ENCODE assay signal across 12 mouse cellular contexts in the genomic region with DNA sequence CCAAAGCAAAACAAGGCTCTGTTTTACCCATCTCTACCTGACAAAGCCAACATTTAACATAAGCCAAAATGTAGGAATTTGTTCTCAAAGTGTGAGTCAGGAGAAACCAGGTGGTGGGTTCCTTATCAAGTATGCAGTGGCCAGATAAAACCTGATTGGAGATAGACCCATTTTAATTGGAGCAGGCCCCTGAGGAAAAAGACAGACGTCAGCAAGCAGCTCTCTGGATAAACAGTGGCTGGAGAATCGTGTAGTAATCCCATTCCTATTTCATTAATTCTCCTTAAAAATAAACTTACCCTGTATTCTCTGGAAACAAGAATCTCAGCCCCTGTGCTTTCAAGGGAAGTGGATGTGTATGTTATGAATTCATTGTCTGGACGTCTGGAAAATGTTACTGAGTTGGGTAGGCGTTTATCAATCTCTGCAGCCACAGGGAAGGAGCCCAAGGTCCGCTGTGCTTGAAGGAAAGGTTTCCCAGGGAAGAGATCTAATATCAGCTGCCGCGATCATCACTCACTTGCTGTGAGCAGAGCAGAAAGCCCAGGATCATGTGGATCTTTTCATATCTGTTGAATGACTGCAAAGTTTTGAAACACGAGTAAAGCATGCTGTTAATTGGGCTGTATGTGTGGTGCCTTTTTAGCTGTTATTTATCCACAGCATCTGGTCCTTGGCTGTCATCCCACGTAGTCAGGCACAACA.
DNase-seq lines count a peak whose midpoint lies in the region; ATAC-seq lines count a peak whose summit lies in the region.
"Had no signal": no experiment of that assay in that cellular context is flagged by ENCODE, and none has a peak within 500 bp of the region (broad histone marks: within the 10 kb centered on the region; RNA-seq: fewer than 3 reads in every experiment).

No protein-coding gene starts in this region.

- 0 out of 2 replicates have a peak overlapping the region, but pooled peaks have one; percentile 18 for H3K27ac ChIP-seq in neural tube, embryonic 13.5 days (replicated peaks)
- H3K27ac ChIP-seq in neural tube, embryonic 15.5 days (replicated peaks): no peak overlapping the region
- H3K27ac ChIP-seq: limb, embryonic 15.5 days had no signal

- H3K4me3 ChIP-seq in neural tube, embryonic 13.5 days: no peak overlapping the region
- no peak overlapping the region for H3K4me3 ChIP-seq in neural tube, embryonic 15.5 days (replicated peaks)
- H3K4me3 ChIP-seq: limb, embryonic 15.5 days; myocyte had no signal

- ATAC-seq in neural tube, embryonic 13.5 days (ENCODE audit: low read depth): no peak; the same call in 1 of the 2 replicates
- no peak for ATAC-seq in neural tube, embryonic 15.5 days (ENCODE audit: low FRiP score)
- ATAC-seq in cerebellum, adult (ENCODE audit: insufficient number of reproducible peaks, low FRiP score, low TSS enrichment): no peak

- no peaks in the 10 kb centered on the region for H3K9me3 ChIP-seq in neural tube, embryonic 13.5 days
- no peaks in the 10 kb centered on the region for H3K9me3 ChIP-seq in neural tube, embryonic 15.5 days (replicated peaks)
- H3K9me3 ChIP-seq: limb, embryonic 15.5 days had no signal

- no peak overlapping the region for H3K4me2 ChIP-seq in neural tube, embryonic 13.5 days
- H3K4me2 ChIP-seq in neural tube, embryonic 15.5 days: no peak overlapping the region
- H3K4me2 ChIP-seq: limb, embryonic 15.5 days had no signal

- H3K36me3 ChIP-seq in neural tube, embryonic 13.5 days: no peaks in the 10 kb centered on the region
- H3K36me3 ChIP-seq in neural tube, embryonic 15.5 days: no peaks in the 10 kb centered on the region
- H3K36me3 ChIP-seq: limb, embryonic 15.5 days had no signal

- WGBS in neural tube, embryonic 13.5 days: 62% methylated on average over 9 of the region's 9 CpGs
- WGBS in neural tube, embryonic 15.5 days: 71% methylated on average over 9 of the region's 9 CpGs

- H3K9ac ChIP-seq in neural tube, embryonic 13.5 days: no peak overlapping the region
- no peak overlapping the region for H3K9ac ChIP-seq in neural tube, embryonic 15.5 days (replicated peaks)
- H3K9ac ChIP-seq: limb, embryonic 15.5 days had no signal

- DNase-seq in heart, adult 11 months: peak; percentile 92
- DNase-seq in heart, postnatal 25 days (ENCODE audit: low spot score): no peak
- DNase-seq in kidney, postnatal 10 days: peak; percentile 60
- peak; percentile 24 for DNase-seq in yolk sac, embryonic 10.5 days (ENCODE audit: low spot score)
- no peak for DNase-seq in cerebellum, adult 9-10 months
- DNase-seq: cerebellum, adult 8-10 months; thymus, postnatal 14 days had no signal

- H3K4me1 ChIP-seq in neural tube, embryonic 13.5 days (replicated peaks): no peaks in the 10 kb centered on the region
- no peaks in the 10 kb centered on the region for H3K4me1 ChIP-seq in neural tube, embryonic 15.5 days
- H3K4me1 ChIP-seq: limb, embryonic 15.5 days had no signal

- no peaks in the 10 kb centered on the region for H3K27me3 ChIP-seq in neural tube, embryonic 13.5 days
- H3K27me3 ChIP-seq in neural tube, embryonic 15.5 days (replicated peaks): no peaks in the 10 kb centered on the region
- H3K27me3 ChIP-seq: limb, embryonic 15.5 days had no signal

- intact Hi-C loops in heart, postnatal 25 days (cut with DNase I): no loop called here

Comparison
In these comparisons a context has a peak if more than half of its experiments do, and no peak if none do; other contexts are left out.
1. DNase-seq: peak in heart, adult 11 months (single experiment), kidney, postnatal 10 days (single experiment) and yolk sac, embryonic 10.5 days (single experiment); none in heart, postnatal 25 days (single experiment) and cerebellum, adult 9-10 months (single experiment).